Comparison of ENCODE assay signal across 8 mouse cellular contexts in genomic region chr8:113582180-113582975, GRCm38 (mm10). TPM values are rescaled to one million over a fixed set of nuclear protein-coding genes. Genes with fewer than 3 reads are reported as not detected.
DNase-seq lines count a peak whose midpoint lies in the region; ATAC-seq lines count a peak whose summit lies in the region.

No protein-coding gene starts in this region.

- H3K9me3 ChIP-seq in embryonic facial prominence, embryonic 11.5 days (replicated peaks; ENCODE audit: control insufficient read depth, low read length): no peaks in the 10 kb centered on the region
- H3K9me3 ChIP-seq in hindbrain, embryonic 10.5 days: no peaks in the 10 kb centered on the region
- no peaks in the 10 kb centered on the region for H3K9me3 ChIP-seq in midbrain, embryonic 14.5 days (ENCODE audit: control insufficient read depth, low read length)

- H3K4me2 ChIP-seq in embryonic facial prominence, embryonic 11.5 days (ENCODE audit: low read depth, low read length): no peak overlapping the region
- no peak overlapping the region for H3K4me2 ChIP-seq in midbrain, embryonic 14.5 days (ENCODE audit: low read length)

- no peak overlapping the region for H3K27ac ChIP-seq in embryonic facial prominence, embryonic 11.5 days (replicated peaks; ENCODE audit: low read depth, low read length)
- no peak overlapping the region for H3K27ac ChIP-seq in hindbrain, embryonic 10.5 days
- H3K27ac ChIP-seq in midbrain, embryonic 14.5 days (replicated peaks; ENCODE audit: low read depth, low read length): no peak overlapping the region

- no peak overlapping the region for H3K9ac ChIP-seq in embryonic facial prominence, embryonic 11.5 days (replicated peaks; ENCODE audit: low read length)
- no peak overlapping the region for H3K9ac ChIP-seq in midbrain, embryonic 14.5 days (replicated peaks; ENCODE audit: low read length)

- intact Hi-C loops in left cerebral cortex, postnatal 10 days (cut with DNase I): loop anchor here (5.0 to 10.0 kb wide), 2 partner anchors 1008 to 1520 kb away; partner anchors contain the start of gene Cntnap4

- no peaks in the 10 kb centered on the region for H3K4me1 ChIP-seq in embryonic facial prominence, embryonic 11.5 days (ENCODE audit: control insufficient read depth, insufficient read depth, low read length)
- peaks cover 16% of the 10 kb centered on the region for H3K4me1 ChIP-seq in hindbrain, embryonic 10.5 days (replicated peaks)
- H3K4me1 ChIP-seq in midbrain, embryonic 14.5 days (ENCODE audit: control insufficient read depth, insufficient read depth, low read length): peaks cover 2% of the 10 kb centered on the region

- DNase-seq in 3T3-L1 (ENCODE audit: low read depth, low spot score) (peak; percentile 20), ES-CJ7 (ENCODE audit: low read depth, low spot score) (peak; percentile 77)
- DNase-seq in embryonic facial prominence, embryonic 11.5 days (ENCODE audit: low spot score): peak; percentile 85
- peak; percentile 61 for DNase-seq in hindbrain, embryonic 10.5 days (ENCODE audit: low spot score)
- peak; percentile 41 to 46 for DNase-seq in left cerebral cortex, postnatal 10 days (ENCODE audit: extremely low spot score in 1 of 2, low spot score in 2 of 2)
- peak; percentile 90 for DNase-seq in midbrain, embryonic 14.5 days
- DNase-seq in urinary bladder, postnatal 4 days (ENCODE audit: low spot score in 2 of 2): no peak

- no peaks in the 10 kb centered on the region for H3K36me3 ChIP-seq in embryonic facial prominence, embryonic 11.5 days (replicated peaks; ENCODE audit: control insufficient read depth, insufficient read depth, low read depth, low read length)
- H3K36me3 ChIP-seq in hindbrain, embryonic 10.5 days: no peaks in the 10 kb centered on the region
- no peaks in the 10 kb centered on the region for H3K36me3 ChIP-seq in midbrain, embryonic 14.5 days (ENCODE audit: control insufficient read depth, insufficient read depth, low read length)

- peak; percentile 74 for ATAC-seq in embryonic facial prominence, embryonic 11.5 days (replicated peaks; ENCODE audit: insufficient number of reproducible peaks, low FRiP score, low TSS enrichment, low read depth)
- peak; percentile 60; the same call in 1 of the 2 replicates for ATAC-seq in midbrain, embryonic 14.5 days (ENCODE audit: low FRiP score, low TSS enrichment)
- ATAC-seq in inflammation-experienced regulatory T-cells, adult 6 months: no peak

- H3K27me3 ChIP-seq in embryonic facial prominence, embryonic 11.5 days (ENCODE audit: control insufficient read depth, insufficient read depth, low read length): no peaks in the 10 kb centered on the region
- H3K27me3 ChIP-seq in hindbrain, embryonic 10.5 days (ENCODE audit: insufficient read depth, poor library complexity, severe bottlenecking): no peaks in the 10 kb centered on the region
- H3K27me3 ChIP-seq in midbrain, embryonic 14.5 days (ENCODE audit: control insufficient read depth, insufficient read depth, low read length): no peaks in the 10 kb centered on the region

- WGBS in embryonic facial prominence, embryonic 11.5 days: 19% methylated on average over 16 of the region's 16 CpGs
- WGBS in hindbrain, embryonic 10.5 days: 27% methylated on average over 16 of the region's 16 CpGs
- WGBS in midbrain, embryonic 14.5 days: 28% methylated on average over 16 of the region's 16 CpGs

- no peak overlapping the region for H3K4me3 ChIP-seq in embryonic facial prominence, embryonic 11.5 days (ENCODE audit: low read depth, low read length)
- H3K4me3 ChIP-seq in hindbrain, embryonic 10.5 days: no peak overlapping the region
- H3K4me3 ChIP-seq in midbrain, embryonic 14.5 days (replicated peaks; ENCODE audit: low read depth, low read length): no peak overlapping the region

RNA-seq across cellular contexts. Expression of gene Mon1b, which starts 53.0 kb away (rescaled TPM):
- polyA plus RNA-seq in embryonic facial prominence, embryonic 11.5 days (2014; fragmentation: Nextera tagmentation; extraction: Ambion mirVana): 8.0 and 8.3 TPM in 2 replicates
- 10.2 and 11.5 TPM in 2 replicates for polyA plus RNA-seq in hindbrain, embryonic 10.5 days (2016; fragmentation: Nextera tagmentation; extraction: Ambion mirVana)
- total RNA-seq in left cerebral cortex, postnatal 10 days (2021): 10 to 100 TPM; 17.6 to 19.8 TPM
- polyA plus RNA-seq in midbrain, embryonic 14.5 days (2014; fragmentation: Nextera tagmentation; extraction: Ambion mirVana): 11.5 and 13.8 TPM in 2 replicates
- 10 to 100 TPM; 11.5 to 18.2 (median 13.1) TPM for polyA plus RNA-seq in inflammation-experienced regulatory T-cells, adult 6 months (2017; shearing (Covaris generic))

Comparison
In these comparisons a context has a peak if more than half of its experiments do, and no peak if none do; other contexts are left out.
1. DNase-seq: peak in 3T3-L1 (single experiment), ES-CJ7 (single experiment), embryonic facial prominence, embryonic 11.5 days (single experiment), hindbrain, embryonic 10.5 days (single experiment), left cerebral cortex, postnatal 10 days (2 of 2) and midbrain, embryonic 14.5 days (single experiment); none in urinary bladder, postnatal 4 days (0 of 2).